8 mouse cellular contexts compared by ENCODE assay signal in genomic region chr16:4642937-4643336, GRCm38 (mm10). TPM values are rescaled to one million over a fixed set of nuclear protein-coding genes. Genes with fewer than 3 reads are reported as not detected.
A peak's percentile ranks its signal among the peaks of the same experiment; 100 is the strongest.
DNase-seq lines count a peak whose midpoint lies in the region; ATAC-seq and TF ChIP-seq lines count a peak whose summit lies in the region.

No protein-coding gene starts in this region.

- peaks cover 27% of the 10 kb centered on the region; the same call in 1 of the 2 replicates for H3K79me2 ChIP-seq in liver, adult 2 months (ENCODE audit: control insufficient read depth, insufficient read depth, low read length)

- WGBS in liver, adult 2 months = 15% methylated on average over 6 of the region's 6 CpGs
- 78% methylated on average over 6 of the region's 6 CpGs for WGBS in limb, embryonic 11.5 days
- 77% methylated on average over 6 of the region's 6 CpGs for WGBS in small intestine, adult 2 months

- H3K27me3 ChIP-seq in liver, adult 2 months (ENCODE audit: control insufficient read depth, insufficient read depth, low read length) = no peaks in the 10 kb centered on the region
- H3K27me3 ChIP-seq in limb, embryonic 11.5 days (ENCODE audit: control insufficient read depth, insufficient read depth, low read length) = no peaks in the 10 kb centered on the region
- H3K27me3 ChIP-seq in small intestine, adult 2 months (ENCODE audit: control insufficient read depth, insufficient read depth, low read length) = no peaks in the 10 kb centered on the region

- H3K4me2 ChIP-seq in limb, embryonic 11.5 days (ENCODE audit: low read depth, severe bottlenecking) = no peak overlapping the region

- no peak for TF ChIP-seq POLR2A in liver, adult 2 months (IDR thresholded peaks at IDR 0.05; ENCODE audit: extremely low read depth, insufficient read depth, low read length)
- TF ChIP-seq POLR2A in small intestine, adult 2 months (IDR thresholded peaks at IDR 0.05; ENCODE audit: low read depth, low read length) = no peak

- no peak for ATAC-seq in limb, embryonic 11.5 days (ENCODE audit: insufficient number of reproducible peaks, low FRiP score, low TSS enrichment, low read depth)

- H3K9ac ChIP-seq in liver, adult 2 months (ENCODE audit: low read depth, low read length) = peak overlapping the region; percentile 22
- H3K9ac ChIP-seq in limb, embryonic 11.5 days (ENCODE audit: low read length) = no peak overlapping the region

- TF ChIP-seq CTCF in liver, adult 2 months (IDR thresholded peaks at IDR 0.05; ENCODE audit: low read depth, low read length) = no peak
- TF ChIP-seq CTCF in small intestine, adult 2 months (IDR thresholded peaks at IDR 0.05; ENCODE audit: extremely low read depth, insufficient read length, insufficient replicate concordance, low read depth, low read length) = no peak

- H3K4me3 ChIP-seq in liver, adult 2 months (ENCODE audit: insufficient read depth, low read depth, low read length) = peak overlapping the region; percentile 20; the same call in 1 of the 2 replicates
- 0 out of 2 replicates have a peak overlapping the region, but pooled peaks have one; percentile 20 for H3K4me3 ChIP-seq in limb, embryonic 11.5 days (ENCODE audit: low read depth, low read length)
- no peak overlapping the region for H3K4me3 ChIP-seq in small intestine, adult 2 months (ENCODE audit: low read depth, low read length)

- no peaks in the 10 kb centered on the region for H3K9me3 ChIP-seq in limb, embryonic 11.5 days (ENCODE audit: control insufficient read depth, low read length)

- peak overlapping the region; percentile 64 for H3K27ac ChIP-seq in liver, adult 2 months (replicated peaks; ENCODE audit: insufficient read depth, low read depth, low read length)
- H3K27ac ChIP-seq in limb, embryonic 11.5 days (replicated peaks; ENCODE audit: low read depth, low read length) = no peak overlapping the region
- H3K27ac ChIP-seq in small intestine, adult 2 months (ENCODE audit: insufficient read depth, low read depth, low read length) = peak overlapping the region; percentile 2; the same call in 1 of the 2 replicates

- DNase-seq in cerebellum, adult 11-12 months = peak; percentile 23
- no peak for DNase-seq in cerebellum, postnatal 14 days
- peak; percentile 65 for DNase-seq in liver, adult 2 months (ENCODE audit: extremely low read depth, low read depth, low spot score)
- DNase-seq in liver = no peak
- DNase-seq in limb, embryonic 11.5 days (ENCODE audit: low spot score) = no peak
- DNase-seq in gastrocnemius, postnatal 36 days = no peak
- no peak for DNase-seq in thymus, postnatal 10 days (ENCODE audit: low spot score in 2 of 2)

- no peaks in the 10 kb centered on the region for H3K36me3 ChIP-seq in liver, adult 2 months (ENCODE audit: control insufficient read depth, insufficient read depth, low read length)
- peaks cover 7% of the 10 kb centered on the region for H3K36me3 ChIP-seq in limb, embryonic 11.5 days (ENCODE audit: control insufficient read depth, insufficient read depth, low read length)
- H3K36me3 ChIP-seq in small intestine, adult 2 months (ENCODE audit: control insufficient read depth, insufficient read depth, low read length) = peaks cover 11% of the 10 kb centered on the region

- intact Hi-C loops in gastrocnemius, postnatal 36 days (cut with DNase I) = no loop called here

- peaks cover 30% of the 10 kb centered on the region for H3K4me1 ChIP-seq in liver, adult 2 months (ENCODE audit: control insufficient read depth, insufficient read depth, low read length)
- H3K4me1 ChIP-seq in limb, embryonic 11.5 days (ENCODE audit: control insufficient read depth, insufficient read depth, low read length) = peaks cover 66% of the 10 kb centered on the region
- peaks cover 16% of the 10 kb centered on the region for H3K4me1 ChIP-seq in small intestine, adult 2 months (ENCODE audit: control insufficient read depth, insufficient read depth, insufficient read length, low read length)

RNA-seq across cellular contexts. Expression of gene Dnaja3, which starts 3.1 kb away (rescaled TPM):
- 76.3 and 81.0 TPM in 2 replicates for total RNA-seq in liver, adult 2 months (2014; rRNA removed)
- polyA plus RNA-seq in liver, adult 2 months (2012; rRNA removed) = 37.7 and 43.1 TPM in 2 replicates
- polyA plus RNA-seq in limb, embryonic 11.5 days (2014; fragmentation: Nextera tagmentation; extraction: Ambion mirVana) = 56.5 and 59.1 TPM in 2 replicates
- 10.2 and 13.7 TPM in 2 replicates for polyA plus RNA-seq in small intestine, adult 2 months (2012; rRNA removed)
- 10 to 100 TPM; 90.1 TPM for total RNA-seq in gastrocnemius, postnatal 36 days (2021)

RNA-seq across cellular contexts. Expression of gene Vasn, which starts 3.2 kb away (rescaled TPM):
- total RNA-seq in liver, adult 2 months (2014; rRNA removed) = 4.0 and 5.1 TPM in 2 replicates
- 12.6 and 18.0 TPM in 2 replicates for polyA plus RNA-seq in liver, adult 2 months (2012; rRNA removed)
- 20.2 and 22.3 TPM in 2 replicates for polyA plus RNA-seq in limb, embryonic 11.5 days (2014; fragmentation: Nextera tagmentation; extraction: Ambion mirVana)
- polyA plus RNA-seq in small intestine, adult 2 months (2012; rRNA removed) = 6.5 and 7.8 TPM in 2 replicates
- 1 to 10 TPM; 3.8 to 4.0 TPM for total RNA-seq in gastrocnemius, postnatal 36 days (2021)

RNA-seq across cellular contexts. Expression of gene Pam16, which starts 18.1 kb away (rescaled TPM):
- total RNA-seq in liver, adult 2 months (2014; rRNA removed) = 36.8 and 41.7 TPM in 2 replicates
- 10.8 and 13.5 TPM in 2 replicates for polyA plus RNA-seq in liver, adult 2 months (2012; rRNA removed)
- polyA plus RNA-seq in limb, embryonic 11.5 days (2014; fragmentation: Nextera tagmentation; extraction: Ambion mirVana) = 107 and 115 TPM in 2 replicates
- 6.0 and 8.7 TPM in 2 replicates for polyA plus RNA-seq in small intestine, adult 2 months (2012; rRNA removed)
- total RNA-seq in gastrocnemius, postnatal 36 days (2021) = 10 to 100 TPM; 87.0 to 91.6 TPM

RNA-seq across cellular contexts. Expression of gene Coro7, which starts 36.6 kb away (rescaled TPM):
- 6.1 and 8.5 TPM in 2 replicates for total RNA-seq in liver, adult 2 months (2014; rRNA removed)
- 17.3 and 22.7 TPM in 2 replicates for polyA plus RNA-seq in liver, adult 2 months (2012; rRNA removed)
- polyA plus RNA-seq in limb, embryonic 11.5 days (2014; fragmentation: Nextera tagmentation; extraction: Ambion mirVana) = 13.1 and 15.7 TPM in 2 replicates
- 45.6 and 86.6 TPM in 2 replicates for polyA plus RNA-seq in small intestine, adult 2 months (2012; rRNA removed)
- 10 to 100 TPM; 13.1 to 15.2 TPM for total RNA-seq in gastrocnemius, postnatal 36 days (2021)

RNA-seq across cellular contexts. Expression of gene Glis2, which starts 48.4 kb away (rescaled TPM):
- 0.47 and 0.55 TPM in 2 replicates for total RNA-seq in liver, adult 2 months (2014; rRNA removed)
- polyA plus RNA-seq in liver, adult 2 months (2012; rRNA removed) = 1.7 and 2.5 TPM in 2 replicates
- polyA plus RNA-seq in limb, embryonic 11.5 days (2014; fragmentation: Nextera tagmentation; extraction: Ambion mirVana) = 26.2 and 27.4 TPM in 2 replicates
- 8.6 and 10.1 TPM in 2 replicates for polyA plus RNA-seq in small intestine, adult 2 months (2012; rRNA removed)
- 1 to 10 TPM; 5.9 to 7.0 TPM for total RNA-seq in gastrocnemius, postnatal 36 days (2021)

Comparison
In these comparisons a context has a peak if more than half of its experiments do, and no peak if none do; other contexts are left out.
1. DNase-seq: peak in cerebellum, adult 11-12 months (single experiment) and liver, adult 2 months (single experiment); none in cerebellum, postnatal 14 days (0 of 2), liver (single experiment), limb, embryonic 11.5 days (single experiment), gastrocnemius, postnatal 36 days (0 of 2) and thymus, postnatal 10 days (0 of 2).